Mouse (Mus musculus) liver (tissue): ENCODE measurements at regions not wholly inside any gene's neighbourhood (a gene's known extent, or its start where the extent isn't known, plus 50 kb on each side); places are given as distances from the start of the nearest gene placed in this dataset.

Experiments
- DNase-seq: peaks from one replicate; pipeline ENCODE4 v3.0.0-alpha.2; 2020; ENCODE audit warnings: mixed read lengths

DNA sequence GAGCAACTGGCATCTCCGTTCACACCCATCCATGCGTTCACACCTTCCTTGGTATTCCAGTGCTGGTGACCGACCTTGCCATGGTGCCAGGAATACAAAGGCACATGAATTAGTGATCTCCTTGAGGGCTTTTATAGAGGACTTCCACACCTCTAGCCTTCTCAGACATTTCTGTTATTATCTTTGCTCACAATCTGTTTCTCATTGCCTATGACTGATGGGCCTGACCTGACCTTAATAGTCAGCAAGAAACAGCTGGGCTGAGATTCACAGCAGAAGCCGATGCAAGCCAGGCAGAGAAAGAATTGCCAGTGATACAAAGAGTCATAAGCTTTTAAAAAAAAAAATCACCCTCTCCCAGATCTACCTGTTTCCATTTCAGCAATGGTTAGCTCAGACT is 197.7 kb upstream of the Gmds start:
- DNase-seq = no peak

DNA sequence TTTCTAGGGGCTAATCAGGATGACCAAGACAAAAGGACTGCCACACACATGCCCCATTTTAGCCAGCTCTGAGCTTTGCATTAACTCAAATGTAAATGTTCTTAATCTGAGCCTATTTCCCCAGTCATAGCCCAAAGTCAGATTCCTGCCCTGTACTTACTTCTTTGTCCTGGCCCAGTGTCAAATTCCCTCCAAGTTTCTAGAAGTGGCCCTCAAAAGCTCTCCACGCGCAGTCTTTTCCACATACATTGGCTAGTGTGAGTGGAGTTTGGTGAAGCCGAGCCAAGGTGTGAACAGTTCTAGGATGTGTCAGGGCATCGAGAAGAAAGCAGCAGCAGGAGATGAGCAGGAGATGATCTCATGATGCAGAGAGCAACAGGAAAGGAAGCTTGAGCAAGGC is 197.1 kb upstream of the Gmds start:
- no peak for DNase-seq

DNA sequence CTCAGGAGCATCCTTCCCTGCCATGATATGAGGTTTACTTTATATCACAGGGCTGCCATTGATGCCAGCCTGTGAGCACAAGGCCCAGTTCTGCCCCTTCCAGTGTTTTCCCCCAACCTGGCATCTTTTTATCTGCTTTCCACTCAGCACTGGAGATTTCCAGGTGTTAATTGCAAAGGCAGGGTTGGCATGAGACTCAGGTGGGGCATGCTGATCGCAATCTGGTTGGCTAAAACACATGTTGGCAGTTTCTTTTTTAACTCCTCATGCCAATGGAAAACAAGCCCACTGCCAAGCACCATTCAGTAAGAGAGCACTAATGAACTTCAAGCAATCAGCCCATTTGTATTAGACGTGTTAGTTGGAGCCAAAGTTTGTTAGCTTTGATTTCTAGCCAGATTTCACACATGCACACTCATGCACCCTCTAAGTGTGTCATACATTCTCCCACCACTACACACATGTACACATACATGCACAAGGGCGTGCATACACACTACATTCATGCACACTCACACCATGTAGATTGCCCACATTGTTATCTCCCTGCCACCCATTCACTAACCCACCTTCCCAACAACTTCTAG is 192.5 kb upstream of the Gmds start:
- no peak for DNase-seq

DNA sequence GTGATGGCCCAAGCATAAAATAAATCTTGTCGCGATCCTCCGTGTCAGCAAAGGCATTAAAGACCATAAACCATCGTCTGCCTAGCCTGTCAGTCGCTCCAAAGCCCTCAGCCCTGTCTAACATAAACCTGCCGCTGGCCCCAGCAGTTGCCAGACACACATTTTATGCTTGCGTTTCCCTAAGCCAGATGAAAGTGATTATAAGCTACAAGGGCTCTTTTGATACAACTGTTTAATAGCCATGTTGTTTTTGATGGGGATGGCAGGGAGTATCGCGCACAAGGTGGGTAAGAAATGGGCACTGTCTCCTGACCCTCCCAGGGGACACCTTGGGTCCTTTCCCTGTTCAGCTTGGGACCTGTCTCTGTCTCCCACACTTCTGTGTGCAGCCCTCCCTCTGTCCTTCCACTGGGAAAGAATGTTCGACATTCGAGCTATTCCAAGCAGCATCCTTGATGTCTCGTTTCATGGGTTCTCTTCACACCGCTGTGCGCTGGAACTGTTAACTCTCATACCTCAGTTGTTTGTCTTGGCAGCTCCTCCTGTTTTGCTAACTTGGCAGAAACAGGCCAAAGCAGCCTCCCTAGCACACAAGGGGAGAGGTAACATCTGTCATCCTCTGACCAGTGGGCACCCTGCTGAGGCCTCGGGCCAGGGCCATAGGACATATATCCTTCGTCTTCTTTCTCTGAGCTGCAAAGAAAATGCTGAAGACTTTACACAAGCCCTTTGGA is 180.2 kb upstream of the Gmds start:
- DNase-seq = no peak

DNA sequence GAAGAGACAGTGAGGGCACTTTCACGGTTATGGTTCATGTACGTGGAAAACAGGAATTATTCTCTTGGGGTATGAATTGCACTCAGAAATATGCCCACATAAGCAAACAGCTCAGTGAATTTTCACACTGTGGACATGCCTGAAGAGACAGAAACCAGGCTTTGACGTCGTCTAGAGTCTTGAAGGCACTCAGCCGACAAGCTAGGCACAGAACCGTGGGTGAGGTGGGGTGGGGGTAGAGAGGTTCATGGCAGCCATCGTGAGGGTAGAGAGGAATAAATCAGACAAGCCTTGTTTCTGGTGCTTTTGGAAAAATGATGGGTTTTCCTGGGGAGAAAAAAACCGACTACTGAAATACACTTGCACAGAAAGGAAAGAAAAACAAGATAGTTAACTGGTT is 179.0 kb upstream of the Gmds start:
- DNase-seq = no peak

DNA sequence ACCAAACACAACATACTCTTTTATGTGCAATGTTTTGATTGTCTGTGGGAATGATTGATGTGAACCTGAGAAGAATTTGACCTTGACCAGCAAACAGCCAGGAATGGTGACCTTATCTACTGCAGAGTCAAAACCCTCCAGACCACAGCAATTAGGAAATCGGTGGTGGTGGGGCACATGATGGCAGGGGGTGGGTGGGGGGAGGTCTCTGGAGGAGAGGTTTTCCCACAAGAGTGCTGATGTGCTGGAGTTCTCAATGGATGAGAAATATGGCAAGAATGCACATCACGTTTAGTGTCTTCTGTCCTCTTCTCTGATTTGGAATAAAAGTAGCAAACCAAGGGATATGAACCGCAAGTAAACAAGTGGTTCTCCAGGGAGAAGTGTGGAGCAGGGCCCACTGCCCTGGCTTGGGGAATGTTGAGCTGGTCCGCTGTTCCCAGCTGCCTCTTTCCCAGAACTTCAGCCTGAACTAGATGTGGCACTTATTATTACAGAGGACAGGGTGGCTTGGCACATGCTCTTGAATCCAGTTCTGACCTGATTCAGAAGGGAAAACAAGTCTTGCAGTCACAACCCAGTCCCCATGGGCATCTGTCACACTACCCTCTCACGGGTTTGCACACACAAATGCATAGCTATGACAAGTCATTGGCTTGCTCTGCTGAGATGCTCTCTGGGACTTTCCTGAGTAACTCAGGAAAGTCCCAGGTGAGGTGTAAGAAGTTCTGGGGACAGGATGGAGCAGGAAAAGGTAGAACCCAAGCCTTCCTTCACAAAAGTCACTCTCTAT is 170.9 kb upstream of the Gmds start:
- no peak for DNase-seq

DNA sequence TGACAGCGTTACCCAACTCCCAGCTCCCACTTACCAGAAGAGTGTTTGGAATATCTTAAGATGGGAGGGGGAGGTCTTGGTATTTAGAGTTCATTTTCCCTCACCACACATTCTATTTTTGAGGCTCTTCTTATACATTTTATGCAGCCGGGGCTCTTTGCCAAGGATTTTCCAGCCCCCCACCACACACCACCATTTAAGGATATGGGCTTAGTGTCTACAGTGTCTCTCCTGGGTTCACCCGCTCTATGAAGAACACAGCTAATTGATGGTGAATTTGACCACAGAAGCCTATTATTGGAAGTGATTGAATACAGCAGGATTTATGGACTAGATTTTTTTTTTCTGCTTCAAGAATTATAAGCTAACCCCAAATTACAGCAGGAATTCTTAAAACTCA is 169.9 kb upstream of the Gmds start:
- DNase-seq = no peak

DNA sequence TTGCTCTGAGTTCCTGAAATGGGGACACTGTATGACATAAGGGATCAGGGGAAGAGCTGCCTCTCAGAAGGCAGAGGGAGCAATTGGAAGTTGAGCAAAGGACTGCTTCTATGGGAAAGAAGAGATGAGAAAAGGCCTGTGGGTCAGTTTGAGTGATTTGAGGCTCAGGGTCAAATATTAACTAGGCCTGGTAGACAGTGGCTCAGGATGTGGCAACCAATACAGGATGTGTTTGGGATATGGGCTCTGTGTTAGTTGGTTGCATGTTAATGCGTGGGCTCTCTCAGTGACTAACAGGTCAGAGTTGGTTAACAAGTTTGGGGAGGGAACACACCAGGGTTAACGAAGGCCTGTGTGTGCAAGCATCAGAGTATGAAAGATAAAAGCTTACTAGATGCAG is 169.3 kb upstream of the Gmds start:
- no peak for DNase-seq

DNA sequence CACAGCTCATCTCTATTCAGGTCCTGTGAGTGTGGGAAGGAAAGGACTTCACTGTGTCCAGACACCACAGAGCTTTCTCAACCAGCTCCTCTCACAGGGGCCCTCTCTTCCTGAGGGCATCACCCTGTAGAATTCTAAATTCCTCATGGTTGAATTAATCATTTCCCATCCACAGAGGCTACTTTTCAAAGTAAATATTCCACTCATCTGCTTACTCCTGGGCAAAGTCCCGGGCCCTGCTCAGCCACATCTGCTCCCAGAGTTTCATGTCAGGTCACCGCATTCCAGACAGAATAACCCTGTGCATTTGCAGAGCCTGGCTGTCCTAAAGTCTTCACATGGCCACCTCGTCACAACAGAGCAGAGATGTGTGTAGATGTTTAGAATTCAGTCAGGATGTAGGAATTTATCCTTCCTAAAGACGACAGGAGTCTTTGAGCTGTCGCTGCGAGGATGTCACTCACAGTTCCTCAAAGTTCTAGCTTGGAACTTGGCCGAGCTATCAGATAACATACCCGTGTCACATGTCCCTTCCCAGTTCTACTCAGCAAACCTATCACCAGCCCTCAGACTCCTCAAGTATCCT is 159.8 kb upstream of the Gmds start:
- no peak for DNase-seq

DNA sequence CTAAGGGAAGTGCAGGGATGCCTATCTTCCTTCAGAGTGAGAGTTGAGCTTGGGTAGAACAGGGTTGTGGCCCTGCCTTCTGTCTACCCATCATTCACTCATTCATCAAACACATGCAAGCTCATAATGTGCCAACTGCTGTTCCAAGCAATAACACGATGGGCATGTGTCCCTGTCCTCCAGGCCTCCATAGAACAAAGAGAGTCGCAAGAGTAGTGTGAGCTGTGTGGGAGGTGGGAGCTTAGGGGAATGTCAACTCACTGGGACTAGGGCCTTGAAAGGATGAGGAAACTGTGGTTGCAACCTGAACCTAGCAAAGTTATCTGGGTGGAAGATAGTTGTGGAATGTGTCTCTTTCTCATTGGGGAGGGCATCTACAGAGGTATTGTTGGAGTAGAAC is 157.7 kb upstream of the Gmds start:
- no peak for DNase-seq

DNA sequence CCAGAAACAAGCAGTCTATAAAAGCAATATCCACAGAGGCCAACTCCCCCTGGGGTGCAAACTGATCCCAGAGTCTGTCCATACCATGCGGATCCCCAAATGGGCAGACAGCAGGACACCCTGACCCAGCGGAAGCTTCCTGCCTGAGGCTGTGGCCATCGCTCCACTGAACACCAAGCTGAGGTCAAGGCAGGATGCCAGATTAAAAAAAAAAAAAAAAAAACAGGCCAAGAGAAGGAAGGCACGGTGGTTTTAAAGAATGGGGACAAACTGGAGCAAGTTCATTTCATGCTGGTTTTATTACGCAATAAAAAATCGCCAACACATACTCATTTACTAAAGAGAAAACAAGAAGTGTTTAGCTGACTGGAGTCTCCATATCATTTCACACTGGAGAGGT is 156.5 kb upstream of the Gmds start:
- DNase-seq = no peak

DNA sequence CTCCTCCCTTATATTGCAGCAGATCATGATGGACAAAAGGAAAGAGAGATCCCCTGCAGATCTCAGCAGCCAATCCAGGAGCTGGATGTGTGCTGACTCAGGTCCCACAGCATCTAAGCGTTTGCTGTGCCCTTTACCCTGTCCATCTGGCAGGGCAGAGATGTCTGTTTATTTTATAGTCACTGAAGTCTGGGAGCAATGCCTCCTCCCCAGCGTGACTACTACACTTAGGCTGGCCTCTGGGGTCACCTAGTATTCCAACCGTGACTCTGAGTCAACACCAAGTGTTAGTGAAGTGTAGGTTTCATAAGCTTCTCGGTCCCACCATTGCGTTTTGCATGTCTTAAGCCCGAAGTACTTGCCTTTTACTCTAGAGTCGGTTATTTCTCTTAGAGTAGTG is 155.3 kb upstream of the Gmds start:
- no peak for DNase-seq

DNA sequence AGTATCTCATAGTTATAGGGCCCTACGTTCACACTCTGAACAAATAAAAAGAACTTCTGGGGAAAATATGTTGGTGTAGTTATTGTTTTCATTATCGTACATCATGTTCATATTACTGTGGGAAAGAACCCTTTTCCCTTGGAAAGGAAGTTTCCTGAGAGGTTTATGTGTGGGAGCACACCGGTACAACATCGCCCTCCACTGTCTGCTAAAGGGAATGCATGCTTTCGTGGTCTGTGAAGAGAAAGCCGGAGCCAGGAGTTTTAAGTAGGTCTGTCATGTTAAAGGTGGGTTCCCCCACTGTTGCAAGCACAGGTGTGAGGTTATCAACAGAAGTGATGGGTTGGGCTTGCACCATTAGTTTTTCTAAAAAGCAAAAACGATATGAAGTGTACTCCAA is 154.8 kb upstream of the Gmds start:
- DNase-seq = peak; percentile 34

DNA sequence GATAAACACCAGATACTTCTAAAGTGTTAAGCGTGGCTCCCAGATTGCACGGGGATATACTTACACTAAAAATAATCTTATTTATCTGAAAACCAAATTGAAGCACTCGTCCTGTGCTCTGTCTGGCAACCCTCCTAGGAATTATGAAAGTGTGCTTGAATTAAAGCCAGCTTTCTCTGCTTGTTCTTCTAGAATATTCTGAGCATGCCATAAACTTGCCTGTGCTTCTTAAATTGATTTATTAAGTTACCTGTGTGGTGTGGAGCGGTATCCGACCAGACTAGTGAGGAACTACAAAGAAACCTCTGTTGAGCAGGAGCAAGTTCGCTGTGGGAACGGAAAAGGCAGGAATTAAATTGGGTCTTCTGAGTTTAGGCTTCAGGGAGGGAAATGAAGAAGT is 154.0 kb upstream of the Gmds start:
- no peak for DNase-seq

DNA sequence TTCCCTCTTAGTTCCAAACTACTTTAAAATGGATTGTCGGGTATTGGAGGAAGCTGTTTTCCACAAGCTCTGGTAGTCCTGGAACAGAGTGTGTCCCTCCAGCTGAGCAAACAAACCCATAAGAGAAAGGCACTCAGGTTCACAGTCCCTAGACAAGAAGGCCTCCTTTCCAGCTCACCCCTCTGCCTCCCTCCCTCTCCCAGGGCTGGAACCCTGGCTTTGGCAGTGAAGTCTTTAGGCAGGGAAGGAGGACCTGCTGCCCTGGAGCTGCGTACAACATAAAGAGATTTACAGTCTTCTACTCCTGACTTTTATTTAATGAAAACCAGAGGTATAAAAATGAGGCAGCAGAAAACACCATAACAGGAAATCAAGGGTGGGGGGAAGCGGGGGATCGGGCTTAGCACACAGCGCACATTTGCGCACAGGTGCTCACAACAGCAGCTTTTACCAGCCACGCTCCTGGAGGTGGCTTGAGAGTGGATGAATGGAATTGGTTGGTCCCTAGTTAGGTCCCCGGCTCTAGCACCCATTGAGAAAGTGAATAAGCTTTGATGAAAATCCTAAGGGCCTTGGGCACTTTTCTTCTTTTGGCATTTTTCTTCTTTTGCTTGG is 143.0 kb upstream of the Gmds start:
- no peak for DNase-seq

DNA sequence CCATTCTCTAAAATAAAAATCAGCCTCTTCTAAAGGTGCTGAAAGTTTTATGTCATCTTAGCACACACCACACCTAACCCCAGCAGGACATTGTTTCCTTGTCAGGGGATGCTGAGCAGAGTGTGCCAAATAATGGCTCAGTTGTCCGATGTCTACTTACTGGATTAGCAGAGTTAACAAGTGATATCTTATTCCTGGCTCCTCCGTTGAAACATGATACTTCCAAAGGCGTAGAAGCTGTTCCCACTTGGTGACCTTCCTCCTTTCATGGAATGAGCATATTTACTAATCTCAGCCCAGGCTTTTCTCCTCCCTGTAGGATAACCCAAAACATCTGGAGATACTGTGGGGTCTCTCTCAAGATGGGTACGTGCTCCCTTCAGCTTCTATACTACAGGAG is 141.5 kb upstream of the Gmds start:
- no peak for DNase-seq

DNA sequence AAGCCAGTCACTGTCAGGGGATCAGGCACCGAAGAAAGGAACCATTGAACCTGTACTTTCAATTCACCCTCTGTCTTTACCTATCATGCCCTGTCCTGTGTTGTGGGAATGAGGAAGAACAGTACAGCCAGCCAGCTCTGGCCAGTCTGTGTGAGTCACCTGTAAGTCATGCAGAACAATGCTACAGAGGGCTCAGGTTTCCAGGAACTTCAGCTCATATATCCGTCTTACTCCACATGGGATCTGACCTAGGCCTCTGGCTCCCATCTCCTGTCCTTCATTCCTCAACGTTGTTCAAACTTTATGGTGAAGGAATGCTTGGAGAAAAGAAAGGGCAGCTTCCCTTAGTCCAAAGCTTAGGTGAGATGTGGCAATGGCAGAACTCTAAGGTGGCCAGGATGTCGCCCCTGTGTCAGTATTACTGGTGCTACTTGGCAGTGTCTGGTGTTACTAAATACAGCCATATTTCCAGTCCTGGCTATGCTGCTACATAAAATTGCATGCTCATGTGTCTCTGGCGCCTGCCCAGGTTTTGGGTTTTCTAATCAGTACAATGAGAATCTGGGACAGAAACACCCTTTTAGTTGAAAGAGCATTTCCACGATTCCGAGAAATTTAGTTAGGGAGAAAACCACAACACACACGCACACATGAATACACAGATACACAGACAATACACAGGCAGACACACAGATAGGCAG is 140.7 kb upstream of the Gmds start:
- DNase-seq = no peak

DNA sequence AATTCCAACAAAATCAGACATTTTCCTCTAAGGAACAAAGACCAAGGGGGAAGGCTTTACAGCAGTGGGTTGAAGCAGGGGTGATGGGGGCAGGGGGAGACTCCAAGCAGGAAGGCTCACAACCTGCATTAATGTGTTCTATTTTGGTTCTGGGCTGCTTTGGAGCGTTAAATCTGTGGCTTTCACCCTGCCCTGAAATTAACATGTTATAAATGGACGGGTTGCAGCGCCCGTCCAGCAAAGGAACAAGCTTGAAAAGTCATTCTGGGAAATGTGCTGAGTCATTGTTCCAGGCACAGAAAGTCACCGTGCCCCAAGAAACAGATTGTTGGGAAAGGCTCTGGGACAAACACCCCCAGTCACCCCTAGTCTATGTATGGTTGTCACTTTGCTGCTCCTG is 127.2 kb upstream of the Gmds start:
- no peak for DNase-seq

DNA sequence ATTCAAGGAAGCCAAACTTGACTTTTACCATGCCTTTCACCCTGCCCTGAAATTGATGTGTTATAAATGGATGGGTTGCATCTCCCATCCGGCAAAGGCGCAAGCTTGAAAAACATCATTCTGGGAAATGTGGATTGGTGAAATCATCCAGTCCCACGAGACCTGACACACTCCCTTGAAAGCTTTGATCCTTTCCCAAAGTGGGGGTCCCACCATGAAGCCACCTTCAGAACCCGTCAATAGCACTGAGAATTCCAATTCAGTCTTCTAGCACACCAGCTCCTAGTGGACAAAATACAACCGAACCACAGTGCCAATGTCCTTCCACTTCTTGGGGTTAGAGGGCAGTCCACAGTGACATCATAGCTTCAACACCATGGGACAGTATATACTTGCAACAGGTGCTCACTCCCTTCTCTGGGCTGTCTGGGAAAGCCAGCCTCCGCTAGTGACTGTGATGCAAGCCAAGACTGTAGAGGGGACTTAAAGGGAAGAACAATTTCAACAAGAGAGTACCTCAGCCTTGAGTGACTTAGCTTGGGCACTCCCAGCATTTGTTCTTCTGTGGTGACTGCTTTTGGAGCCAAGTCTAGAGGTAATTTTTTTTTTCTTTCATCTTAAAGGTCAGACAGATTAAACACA is 126.6 kb upstream of the Gmds start:
- DNase-seq = no peak

DNA sequence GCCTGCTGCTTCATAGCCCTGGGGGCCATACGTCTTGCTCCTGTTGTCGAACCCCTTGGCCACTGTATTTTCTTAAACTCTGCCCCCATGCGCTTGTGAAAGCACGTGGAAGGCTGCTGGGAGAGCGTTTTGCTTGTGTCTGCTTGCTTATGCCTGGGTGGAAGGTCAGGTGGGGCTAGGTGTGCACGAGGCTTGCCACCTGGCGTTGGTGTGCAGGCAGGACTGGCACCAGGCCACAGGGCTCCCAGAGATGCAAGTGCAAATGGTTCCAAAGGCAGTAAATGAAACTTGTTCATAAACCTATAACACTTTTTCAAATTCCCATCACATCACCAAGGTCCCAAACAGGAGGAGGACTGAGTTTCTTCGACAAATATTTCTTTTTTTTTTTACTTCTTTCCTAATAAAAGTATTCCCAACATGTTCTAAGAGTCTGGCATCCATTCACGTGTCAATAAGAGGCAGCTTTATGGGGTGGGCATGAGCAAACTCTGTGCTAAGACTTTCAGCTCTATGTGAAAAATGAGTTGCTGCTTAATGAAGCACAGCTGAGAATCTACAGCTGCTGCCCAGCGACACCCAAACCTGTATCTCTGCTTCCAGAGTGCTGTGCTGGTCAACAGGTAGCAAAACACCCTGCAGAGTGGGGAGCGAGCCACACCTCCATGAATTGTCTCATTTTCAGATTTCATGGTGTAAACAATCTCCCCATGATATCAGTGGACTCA is 116.0 kb upstream of the Gmds start:
- DNase-seq = no peak

DNA sequence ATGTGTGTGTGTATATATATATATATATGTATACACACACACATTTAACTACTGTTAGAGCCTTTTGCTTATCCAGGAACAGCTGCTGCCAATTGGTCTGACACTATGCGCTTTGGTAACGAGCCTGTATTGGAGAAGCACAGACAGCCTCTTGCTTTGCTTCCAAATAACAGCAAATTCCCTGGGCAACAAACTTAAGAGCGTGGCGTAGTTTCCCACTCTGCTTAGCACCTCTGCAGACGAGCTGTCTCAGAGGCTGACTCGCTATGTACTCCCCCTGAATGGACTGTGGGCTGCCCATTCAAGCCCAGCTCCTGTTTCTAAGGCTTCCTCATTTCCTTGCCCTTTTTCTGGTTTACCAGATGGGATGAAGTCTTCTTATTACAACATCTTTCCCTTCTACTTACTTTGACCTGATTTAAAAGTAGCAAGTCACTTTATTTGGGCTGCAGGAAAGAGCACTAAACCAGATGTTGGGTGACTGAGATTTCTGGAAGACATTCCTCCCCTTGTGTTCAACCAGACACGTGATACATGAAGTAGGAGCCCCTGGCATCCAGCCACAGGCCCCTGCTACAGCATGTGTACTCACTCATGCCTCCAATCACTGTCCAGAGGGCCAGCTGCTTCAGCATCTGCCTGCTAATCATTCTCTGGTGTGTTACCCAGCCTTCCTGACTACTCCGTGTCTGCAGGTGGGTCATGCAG is 111.3 kb upstream of the Gmds start:
- DNase-seq = peak; percentile 30
